Mouse (Mus musculus) heart, adult 2 months (tissue): ENCODE measurements at regions not wholly inside any gene's neighbourhood (a gene's known extent, or its start where the extent isn't known, plus 50 kb on each side); places are given as distances from the start of the nearest gene placed in this dataset.

Experiments
- DNase-seq, 2 experiments: peaks; one replicate each; pipeline ENCODE4 v3.0.0; 2021
- H3K27ac ChIP-seq: fragments of 200-600 bp; 2 replicates; pipeline ENCODE4 v1.8.1; 2022
- H3K27me3 ChIP-seq: fragments of 200-500 bp; 2 replicates; pipeline ENCODE4 v1.6.1; 2012; ENCODE audit warnings: mild to moderate bottlenecking, low read length, inconsistent platforms, mixed read lengths; ENCODE audit not compliant: control insufficient read depth, insufficient read depth
- H3K36me3 ChIP-seq: fragments of 200-500 bp; 2 replicates; pipeline ENCODE4 v1.6.1; 2012; ENCODE audit warnings: low read length, inconsistent platforms; ENCODE audit not compliant: control insufficient read depth, insufficient read depth
- H3K4me1 ChIP-seq: fragments of 200-500 bp; 2 replicates; pipeline ENCODE4 v1.6.1; 2011; ENCODE audit warnings: low read length; ENCODE audit not compliant: control insufficient read depth, insufficient read depth
- H3K4me3 ChIP-seq: fragments of 200-600 bp; 2 replicates; pipeline ENCODE4 v1.8.1; 2022
- H3K79me2 ChIP-seq: fragments of 200-500 bp; replicated peaks from 2 replicates; pipeline ENCODE4 v1.6.1; 2012; ENCODE audit warnings: mild to moderate bottlenecking, inconsistent platforms, low read length, moderate library complexity, mixed read lengths; ENCODE audit not compliant: control insufficient read depth, insufficient read depth
- H3K9ac ChIP-seq: fragments of 200-500 bp; 2 replicates; pipeline ENCODE4 v1.6.1; 2012; ENCODE audit warnings: low read depth, mild to moderate bottlenecking, control low read depth, inconsistent platforms, low read length, mixed read lengths
- CTCF ChIP-seq: fragments of 200-600 bp; IDR thresholded peaks from 2 replicates; pipeline ENCODE4 v1.8.1; 2022; ENCODE audit warnings: antibody characterized with exemption, mild to moderate bottlenecking, moderate library complexity
- EP300 ChIP-seq: fragments of 200-500 bp; IDR thresholded peaks from 2 replicates; pipeline ENCODE4 v1.6.1; 2011; ENCODE audit warnings: low read depth, low read length, control low read depth; ENCODE audit not compliant: insufficient read depth
- POLR2A ChIP-seq: fragments of 200-500 bp; IDR thresholded peaks from 2 replicates; pipeline ENCODE4 v1.6.1; 2011; ENCODE audit warnings: mild to moderate bottlenecking, low read depth, low read length, control low read depth; ENCODE audit not compliant: insufficient read depth
- WGBS: fragments of 180-500 bp; shearing (Covaris S2); methylation state at CpG from one replicate; pipeline ENCODE4 v1.1.7; 2018; 5-methylcytosine and 5-hydroxymethylcytosine counted together
- intact Hi-C: fragments of 180-260 bp; cut with DNase I; formaldehyde crosslinking; loops from one replicate; pipeline ENCODE4 v1.15.1; 2025

DNA sequence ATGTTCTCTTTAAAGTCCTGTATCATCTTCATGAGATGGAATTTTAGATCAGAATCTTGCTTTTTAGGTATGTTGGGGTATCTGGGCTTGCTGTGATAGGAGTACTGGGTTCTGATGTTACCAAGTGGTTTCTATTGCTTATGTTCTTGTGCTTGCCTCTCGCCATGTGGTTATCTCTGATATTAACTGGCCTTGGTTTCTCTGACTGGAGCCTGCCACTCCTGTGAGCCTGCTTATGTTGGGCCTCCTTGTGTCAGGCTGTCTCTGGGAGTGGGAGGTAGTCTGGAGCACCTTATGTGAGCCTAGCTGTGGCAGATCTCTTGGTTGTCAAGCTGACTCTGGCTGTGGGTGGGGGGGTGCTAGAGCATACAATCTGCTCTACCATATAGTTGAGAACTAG is 302.9 kb upstream of the Tusc1 start:
- TF ChIP-seq CTCF, result no peak
- no peak for TF ChIP-seq EP300
- no peak for TF ChIP-seq POLR2A
- DNase-seq, result no peak
- 94% methylated on average over 1 of the region's 1 CpGs for WGBS
- H3K9ac ChIP-seq, result no peak overlapping the region
- no peaks in the 10 kb centered on the region for H3K27me3 ChIP-seq
- intact Hi-C loops, result no loop called here
- no peak overlapping the region for H3K4me3 ChIP-seq
- H3K36me3 ChIP-seq, result no peaks in the 10 kb centered on the region
- no peaks in the 10 kb centered on the region for H3K4me1 ChIP-seq
- H3K27ac ChIP-seq, result no peak overlapping the region
- H3K79me2 ChIP-seq, result no peaks in the 10 kb centered on the region

DNA sequence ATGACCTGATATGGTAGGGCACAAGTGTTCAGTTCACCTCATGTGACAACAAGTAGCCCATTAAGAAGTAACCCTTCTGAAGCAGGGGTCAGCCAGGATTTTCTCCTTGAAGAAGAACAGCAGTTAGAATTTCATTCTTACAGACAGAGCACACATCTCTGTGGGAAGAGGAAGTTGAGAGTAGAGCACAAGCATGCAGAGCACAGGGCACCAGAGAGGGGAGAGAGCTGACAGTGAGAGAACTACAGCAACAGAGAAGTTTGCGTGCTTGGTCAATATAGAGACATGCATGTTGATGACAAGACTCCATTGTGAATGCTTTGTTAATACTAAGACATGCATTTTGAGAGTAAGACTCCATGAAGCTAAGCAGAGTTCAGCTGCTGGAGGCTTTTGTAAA is 263.2 kb upstream of the Tusc1 start:
- Histone ChIP-seq H3K36me3 (no peaks in the 10 kb centered on the region), H3K27me3 (no peaks in the 10 kb centered on the region), H3K4me1 (no peaks in the 10 kb centered on the region), H3K4me3 (no peak overlapping the region), H3K9ac (no peak overlapping the region), H3K79me2 (no peaks in the 10 kb centered on the region), H3K27ac (no peak overlapping the region)
- WGBS, result 88% methylated on average over 1 of the region's 1 CpGs
- intact Hi-C loops, result no loop called here
- DNase-seq, result no peak
- TF ChIP-seq CTCF (no peak), EP300 (no peak), POLR2A (no peak)

DNA sequence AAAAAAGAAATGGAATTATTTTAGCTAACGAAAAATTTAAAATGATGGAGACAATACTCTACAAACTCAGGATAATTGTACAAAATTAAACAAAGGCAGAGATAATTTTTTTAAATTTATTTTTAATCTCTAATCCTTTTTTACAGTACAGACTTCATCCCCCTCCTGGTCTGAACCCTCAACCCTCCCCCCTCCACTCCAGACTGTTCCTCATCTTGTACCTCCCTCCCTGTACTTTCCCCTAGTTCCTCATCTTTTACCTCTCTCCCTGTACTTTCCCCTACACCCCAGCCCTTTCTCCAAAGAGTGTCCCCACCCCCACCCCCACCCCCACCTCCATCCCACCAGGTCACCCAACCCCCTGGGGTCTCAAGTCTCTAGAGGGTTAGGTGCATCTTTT is 249.0 kb upstream of the Tusc1 start:
- Histone ChIP-seq H3K27ac (no peak overlapping the region), H3K79me2 (no peaks in the 10 kb centered on the region), H3K4me3 (no peak overlapping the region), H3K4me1 (no peaks in the 10 kb centered on the region), H3K27me3 (no peaks in the 10 kb centered on the region), H3K36me3 (no peaks in the 10 kb centered on the region), H3K9ac (no peak overlapping the region)
- intact Hi-C loops, result no loop called here
- no peak for DNase-seq
- 86% methylated on average over 1 of the region's 1 CpGs for WGBS
- no peak for TF ChIP-seq POLR2A
- TF ChIP-seq CTCF, result no peak
- no peak for TF ChIP-seq EP300

DNA sequence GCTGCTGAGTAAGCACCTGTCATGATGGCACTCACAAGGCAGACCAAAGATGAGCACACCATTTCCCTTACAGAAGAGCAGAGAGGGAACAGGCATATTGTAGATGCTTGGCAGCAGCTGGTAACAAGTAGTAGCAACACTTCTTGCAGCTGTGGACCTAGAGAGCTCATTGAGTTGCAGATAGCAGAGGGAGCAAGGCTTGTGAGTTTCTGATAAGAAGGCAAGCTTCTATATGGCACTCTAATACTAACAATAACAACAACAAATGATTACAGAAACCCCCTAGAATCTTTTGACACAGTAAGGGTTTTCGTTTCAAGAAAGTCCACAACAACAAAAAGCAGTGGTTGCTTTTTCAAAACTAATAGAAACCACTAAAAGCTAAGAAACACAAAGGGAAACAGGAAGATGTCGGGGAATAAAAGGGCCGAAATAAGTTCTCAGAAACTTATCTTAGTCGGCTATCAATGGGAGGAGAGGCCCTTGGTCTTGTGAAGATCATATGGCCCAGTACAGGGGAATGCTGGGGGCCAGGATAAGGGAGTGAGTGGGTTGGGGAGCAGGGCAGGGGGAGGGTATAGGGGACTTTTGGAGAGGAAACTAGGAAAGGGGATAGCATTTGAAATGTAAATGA is 248.5 kb upstream of the Tusc1 start:
- H3K4me1 ChIP-seq, result no peaks in the 10 kb centered on the region
- no peak overlapping the region for H3K27ac ChIP-seq
- TF ChIP-seq CTCF (no peak), EP300 (no peak), POLR2A (no peak)
- no peaks in the 10 kb centered on the region for H3K36me3 ChIP-seq
- H3K9ac ChIP-seq, result no peak overlapping the region
- no peak for DNase-seq
- H3K27me3 ChIP-seq, result no peaks in the 10 kb centered on the region
- no peak overlapping the region for H3K4me3 ChIP-seq
- H3K79me2 ChIP-seq, result no peaks in the 10 kb centered on the region
- WGBS, result 32% methylated on average over 4 of the region's 4 CpGs
- intact Hi-C loops, result no loop called here

DNA sequence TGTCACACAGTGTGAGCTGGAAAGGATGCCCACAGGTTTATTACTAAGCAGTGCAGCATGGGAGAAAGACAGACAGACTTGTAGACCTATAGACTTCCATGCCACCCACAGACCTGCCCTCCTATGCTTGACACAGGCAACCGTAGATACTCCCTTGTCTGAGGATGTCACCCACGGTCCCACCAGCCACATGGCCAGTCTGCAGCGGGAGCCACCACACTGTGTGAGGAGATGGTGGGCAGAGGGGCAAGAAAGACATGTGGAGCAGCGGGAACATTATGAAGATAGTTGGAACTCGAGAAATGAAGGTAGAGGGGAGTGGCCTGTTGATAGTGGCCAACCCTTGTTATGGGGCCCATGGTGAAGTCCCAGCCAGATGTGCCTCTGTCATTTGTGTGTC is 244.0 kb upstream of the Tusc1 start:
- 65% methylated on average over 5 of the region's 5 CpGs for WGBS
- Histone ChIP-seq H3K27me3 (no peaks in the 10 kb centered on the region), H3K36me3 (no peaks in the 10 kb centered on the region), H3K9ac (no peak overlapping the region), H3K79me2 (no peaks in the 10 kb centered on the region), H3K27ac (no peak overlapping the region), H3K4me3 (no peak overlapping the region), H3K4me1 (no peaks in the 10 kb centered on the region)
- TF ChIP-seq CTCF (no peak), EP300 (no peak), POLR2A (no peak)
- intact Hi-C loops, result no loop called here
- no peak for DNase-seq

DNA sequence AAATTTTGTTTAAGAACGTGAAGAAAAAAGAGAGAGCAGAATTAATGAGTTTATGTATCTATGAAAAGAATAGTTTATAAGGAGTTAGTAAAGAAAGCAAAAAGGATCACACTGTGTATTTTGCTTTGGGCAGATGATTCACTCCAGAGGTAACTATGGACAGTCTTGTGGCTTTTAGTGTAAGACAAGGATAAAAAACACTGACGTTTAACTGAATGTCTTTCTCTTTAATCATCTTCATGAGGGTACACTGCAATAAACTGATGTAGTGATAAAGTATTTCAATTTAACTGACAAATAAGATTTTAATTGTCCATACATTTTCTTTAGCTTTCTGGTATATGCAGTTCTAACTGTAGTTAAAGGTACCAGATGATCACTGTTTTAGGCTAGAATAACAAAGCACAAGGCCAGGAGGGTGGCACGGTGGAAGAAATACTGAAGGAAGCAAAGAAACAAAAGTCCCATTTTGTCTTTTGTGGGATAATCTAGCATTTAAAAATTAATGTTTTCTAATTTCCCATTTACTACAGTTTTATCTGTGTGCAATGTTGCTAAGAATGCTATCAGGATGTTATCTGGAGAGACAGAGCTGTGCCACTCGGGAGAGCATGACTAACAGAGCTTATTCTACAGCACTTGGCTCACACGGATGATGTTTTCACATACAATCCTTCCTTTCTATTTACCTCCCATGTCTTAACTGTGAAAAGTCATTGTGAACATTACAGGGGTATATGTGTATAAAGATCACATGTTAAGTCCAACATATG is 232.4 kb upstream of the Tusc1 start:
- H3K79me2 ChIP-seq, result no peaks in the 10 kb centered on the region
- no peak overlapping the region for H3K27ac ChIP-seq
- no peak overlapping the region for H3K4me3 ChIP-seq
- TF ChIP-seq CTCF (no peak), POLR2A (no peak), EP300 (no peak)
- H3K9ac ChIP-seq, result no peak overlapping the region
- no peaks in the 10 kb centered on the region for H3K4me1 ChIP-seq
- WGBS, result 61% methylated on average over 5 of the region's 5 CpGs
- DNase-seq, result no peak
- no peaks in the 10 kb centered on the region for H3K36me3 ChIP-seq
- no peaks in the 10 kb centered on the region for H3K27me3 ChIP-seq
- intact Hi-C loops, result no loop called here
